Mouse (Mus musculus): ENCODE measurements around the gene Sco1. TPM values are rescaled to one million over a fixed set of nuclear protein-coding genes. Genes with fewer than 3 reads are reported as not detected.

Gene Sco1
- total and polyA plus RNA-seq, 3 experiments = 15.4 to 32.7 (median 20.4) TPM

DNA sequence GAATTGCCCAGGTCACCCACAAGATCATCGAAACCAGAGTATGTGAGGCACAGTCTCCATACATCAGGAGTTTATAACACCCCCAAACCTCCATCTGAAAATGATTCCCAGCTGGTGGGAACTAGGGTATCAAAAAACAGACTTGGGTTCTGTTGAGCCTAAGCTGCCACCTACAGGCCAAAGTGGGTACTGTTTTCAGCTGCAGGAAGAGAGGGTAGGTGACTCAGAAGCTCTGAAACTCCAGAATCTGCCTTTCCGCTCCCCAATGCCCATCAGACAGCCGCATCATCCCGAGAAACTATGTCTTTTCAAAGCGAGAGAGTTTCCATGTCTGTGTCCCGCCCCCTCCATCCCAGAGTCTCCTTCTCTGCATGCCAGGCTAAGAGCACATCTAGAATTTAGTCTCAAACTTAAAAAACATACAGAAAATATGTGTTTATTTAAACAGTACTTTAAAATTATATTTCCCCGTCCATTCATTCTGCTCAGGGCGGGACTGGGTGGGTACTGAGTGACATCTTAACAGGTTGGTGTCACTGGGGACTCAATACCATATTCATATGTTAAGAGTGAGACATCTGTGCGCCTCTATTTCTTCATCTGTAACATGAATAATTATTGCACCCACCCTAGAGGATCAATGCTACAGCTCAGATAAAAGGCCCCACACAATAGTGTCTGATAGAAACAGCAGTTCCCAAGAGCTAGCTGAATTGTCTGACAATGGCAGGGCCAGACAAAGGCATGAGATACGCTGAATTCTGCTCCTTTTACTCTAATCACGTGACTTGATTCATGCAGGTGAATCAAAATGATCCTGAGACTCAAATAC, 59.8 kb downstream of the Sco1 start (continued):
- 0 out of 2 replicates have a peak, but pooled peaks have one; percentile 47 for TF ChIP-seq MEF2A (IDR thresholded peaks at IDR 0.05; ENCODE audit: borderline replicate concordance, low read depth, low read length)
- peak; percentile 31; the same call in 1 of the 2 replicates for TF ChIP-seq USF1 (IDR thresholded peaks at IDR 0.05; ENCODE audit: low read depth, low read length)
- peak; percentile 34; the same call in 1 of the 2 replicates for TF ChIP-seq ETS1 (conservative IDR thresholded peaks at IDR 0.05; ENCODE audit: low read depth, low read length)
- TF ChIP-seq MXI1 (IDR thresholded peaks at IDR 0.05; ENCODE audit: low read depth, low read length) = peak; percentile 38; the same call in 1 of the 2 replicates

GRCm38 (mm10) chr11:67112851-67113202, 60.4 kb downstream of the Sco1 start:
- H3K4me2 ChIP-seq (ENCODE audit: insufficient read depth, low read depth, poor library complexity, severe bottlenecking) = peak overlapping the region; percentile 82
- peak overlapping the region; percentile 74 for H3K9ac ChIP-seq (ENCODE audit: insufficient read depth, low read depth)
- H3K27ac ChIP-seq (ENCODE audit: insufficient read depth, low read depth) = peak overlapping the region; percentile 89
- H3K4me3 ChIP-seq (replicated peaks in 1 of 3; ENCODE audit: low read depth in 2 of 3, low read length in 2 of 3, poor library complexity in 1 of 3) = peak overlapping the region; percentile 50 to 59 (median 52)
- in situ Hi-C loops (cut with MboI; ENCODE audit: low pct_ligation_motif_present, low pct_unique_long_range_greater_than_20kb, low sequenced_read_pairs) = loop anchor here (5.0 kb wide), 3 partner anchors 119 to 529 kb away; no protein-coding TSS in a partner anchor
- DNase-seq (ENCODE audit: extremely low read depth) = peak; percentile 93
- H3K36me3 ChIP-seq (replicated peaks in 1 of 2; ENCODE audit: control insufficient read depth in 1 of 2, insufficient read depth in 1 of 2, low read length in 1 of 2) = no peaks in the 10 kb centered on the region
- peaks cover 12 to 48% of the 10 kb centered on the region in 2 experiments for H3K4me1 ChIP-seq (ENCODE audit: control insufficient read depth in 1 of 2, insufficient read depth in 2 of 2)
- H3K9me3 ChIP-seq (replicated peaks; ENCODE audit: low read length) = no peaks in the 10 kb centered on the region
- dilution Hi-C loops (cut with MboI; ENCODE audit: extremely low pct_ligation_motif_present, extremely low pct_unique_long_range_greater_than_20kb, low sequenced_read_pairs) = no loop called here
- H3K27me3 ChIP-seq (replicated peaks) = no peaks in the 10 kb centered on the region
- H3K79me2 ChIP-seq (replicated peaks; ENCODE audit: control insufficient read depth, extremely low read depth, insufficient read depth, poor library complexity, severe bottlenecking) = peaks cover 5% of the 10 kb centered on the region; the same call in 1 of the 2 replicates
- no peak for TF ChIP-seq CHD2 (IDR thresholded peaks at IDR 0.05; ENCODE audit: low read length)
- no peak for TF ChIP-seq JUN (IDR thresholded peaks at IDR 0.05; ENCODE audit: insufficient read depth, low read depth, low read length)
- TF ChIP-seq JUND (conservative IDR thresholded peaks at IDR 0.05; ENCODE audit: low read depth, low read length) = 0 out of 2 replicates have a peak, but pooled peaks have one; percentile 42
- 0 out of 2 replicates have a peak, but pooled peaks have one; percentile 48 for TF ChIP-seq MAX (IDR thresholded peaks at IDR 0.05; ENCODE audit: low read length)
- TF ChIP-seq POLR2AphosphoS2 (IDR thresholded peaks at IDR 0.05; ENCODE audit: low read depth, low read length) = no peak
- peak; percentile 95 to 98 for TF ChIP-seq CTCF (conservative IDR thresholded peaks at IDR 0.05 in 1 of 2, IDR thresholded peaks at IDR 0.05 in 1 of 2; ENCODE audit: low read depth in 2 of 2, low read length in 2 of 2)
- 0 out of 2 replicates have a peak, but pooled peaks have one; percentile 87 for TF ChIP-seq CHD1 (IDR thresholded peaks at IDR 0.05; ENCODE audit: low read depth, low read length)
- TF ChIP-seq MAZ (IDR thresholded peaks at IDR 0.05; ENCODE audit: low read depth, low read length) = no peak
- TF ChIP-seq RAD21 (IDR thresholded peaks at IDR 0.05; ENCODE audit: low read depth, low read length) = no peak; the same call in none of the 2 replicates
- TF ChIP-seq MEF2A (IDR thresholded peaks at IDR 0.05; ENCODE audit: borderline replicate concordance, low read depth, low read length) = peak; percentile 52; the same call in 1 of the 2 replicates
- TF ChIP-seq BHLHE40 (IDR thresholded peaks at IDR 0.05; ENCODE audit: low read depth, low read length) = peak; percentile 49
- TF ChIP-seq MAFK (IDR thresholded peaks at IDR 0.05; ENCODE audit: insufficient replicate concordance, low read length) = peak; percentile 28; the same call in 1 of the 2 replicates
- TF ChIP-seq PAX5 (IDR thresholded peaks at IDR 0.05; ENCODE audit: low read length) = no peak
- TF ChIP-seq TBP (conservative IDR thresholded peaks at IDR 0.05; ENCODE audit: low read depth, low read length) = no peak
- TF ChIP-seq GABPA (IDR thresholded peaks at IDR 0.05; ENCODE audit: insufficient replicate concordance, low read depth, low read length) = no peak
- no peak for TF ChIP-seq USF2 (conservative IDR thresholded peaks at IDR 0.05; ENCODE audit: low read depth, low read length)
- TF ChIP-seq ZMIZ1 (IDR thresholded peaks at IDR 0.05; ENCODE audit: low read depth, low read length) = 0 out of 2 replicates have a peak, but pooled peaks have one; percentile 48
- peak; percentile 81 for TF ChIP-seq MYC (IDR thresholded peaks at IDR 0.05; ENCODE audit: low read depth, low read length)
- no peak for TF ChIP-seq KAT2A (IDR thresholded peaks at IDR 0.05; ENCODE audit: insufficient replicate concordance, low read length)
- TF ChIP-seq NRF1 (IDR thresholded peaks at IDR 0.05; ENCODE audit: low read depth, low read length) = no peak
- no peak for TF ChIP-seq USF1 (IDR thresholded peaks at IDR 0.05; ENCODE audit: low read depth, low read length)
- no peak for TF ChIP-seq UBTF (IDR thresholded peaks at IDR 0.05; ENCODE audit: low read depth, low read length)
- TF ChIP-seq ETS1 (conservative IDR thresholded peaks at IDR 0.05; ENCODE audit: low read depth, low read length) = no peak
- peak; percentile 82 for TF ChIP-seq SIN3A (IDR thresholded peaks at IDR 0.05; ENCODE audit: low read length)
- peak; percentile 41; the same call in 1 of the 2 replicates for TF ChIP-seq IRF4 (IDR thresholded peaks at IDR 0.05; ENCODE audit: low read depth, low read length)
- TF ChIP-seq ZC3H11A (IDR thresholded peaks at IDR 0.05; ENCODE audit: low read depth, low read length) = peak; percentile 98
- no peak for TF ChIP-seq RCOR1 (conservative IDR thresholded peaks at IDR 0.05; ENCODE audit: low read depth, low read length)
- peak; percentile 48; the same call in 1 of the 2 replicates for TF ChIP-seq POLR2A (IDR thresholded peaks at IDR 0.05; ENCODE audit: low read depth, low read length)
- no peak for TF ChIP-seq ZKSCAN1 (IDR thresholded peaks at IDR 0.05; ENCODE audit: borderline replicate concordance, low read depth, low read length)
- no peak for TF ChIP-seq NELFE (IDR thresholded peaks at IDR 0.05; ENCODE audit: low read depth, low read length)
- TF ChIP-seq TCF12 (IDR thresholded peaks at IDR 0.05; ENCODE audit: low read depth, low read length) = no peak
- TF ChIP-seq E2F4 (IDR thresholded peaks at IDR 0.05; ENCODE audit: insufficient replicate concordance, low read depth, low read length) = no peak
- TF ChIP-seq HCFC1 (IDR thresholded peaks at IDR 0.05; ENCODE audit: low read depth, low read length) = no peak
